Mouse (Mus musculus) mature B cell (primary cell): ENCODE measurements around the gene Gpr21.
"Not testable (repeated sequence)": the region's sequence is repeated elsewhere in the genome, so short reads cannot be mapped to it uniquely, and the experiment has no call there.

Experiments
- in situ Hi-C: fragments of 300-500 bp; cut with MboI; formaldehyde crosslinking; loops from 2 replicates; pipeline ENCODE4 v1.14.3; 2019

Gene Gpr21

DNA sequence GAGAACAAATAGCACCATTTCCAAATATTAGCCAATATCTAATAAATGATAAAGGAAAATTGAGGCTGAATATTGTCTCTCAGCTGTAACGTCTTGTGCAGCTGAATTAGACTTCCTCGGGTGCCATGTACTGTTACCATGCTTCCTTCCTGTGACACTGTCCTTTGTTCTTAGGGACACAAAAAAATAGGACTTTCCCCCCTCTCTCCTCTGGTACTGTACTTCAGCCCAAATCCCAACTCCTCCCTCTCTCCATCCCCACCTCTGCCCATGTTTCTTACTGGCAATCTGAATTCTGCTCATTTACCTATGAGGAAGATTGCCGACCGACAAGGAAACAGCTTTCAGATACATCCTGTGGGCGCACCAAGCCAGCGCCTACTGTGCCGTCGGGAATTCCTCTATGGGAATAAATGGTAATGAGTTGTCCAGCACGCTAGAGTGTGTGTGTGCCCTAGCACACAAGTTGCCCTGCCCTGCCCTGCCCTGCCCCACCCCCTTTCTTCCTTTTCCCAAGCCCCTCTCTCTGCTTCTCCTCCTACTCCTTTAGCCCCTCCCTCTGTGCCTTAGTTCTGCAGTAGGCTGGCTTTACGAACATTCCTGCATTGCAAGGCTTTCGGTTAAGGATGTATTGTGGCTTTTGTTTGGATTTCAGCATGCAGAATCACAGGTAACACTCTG, at the start of gene Gpr21:
Gene Gpr21, plus strand, starts transcription at position 303 of the 681 bp plus-strand sequence.
- in situ Hi-C loops, result no loop called here

DNA sequence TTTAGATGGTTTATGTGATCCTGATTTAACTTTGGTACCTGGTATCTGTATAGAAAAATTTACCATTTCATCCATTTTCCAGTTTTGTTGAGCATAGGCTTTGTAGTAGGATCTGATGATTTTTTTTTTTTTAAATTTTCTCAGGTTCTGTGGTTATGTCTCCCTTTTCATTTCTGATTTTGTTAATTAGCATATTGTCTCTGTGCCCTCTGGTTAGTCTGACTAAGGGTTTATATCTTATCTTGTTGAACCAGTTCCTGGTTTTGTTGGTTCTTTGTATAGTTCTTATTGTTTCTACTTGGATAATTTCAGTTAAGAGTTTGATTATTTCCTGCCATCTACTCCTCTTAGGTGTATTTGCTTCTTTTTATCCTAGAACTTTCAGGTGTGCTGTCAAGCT, 36.6 kb upstream of the Gpr21 start:
- in situ Hi-C loops, result loop anchor here (25.0 kb wide), 1 partner anchor 92 kb away; no protein-coding TSS in a partner anchor

DNA sequence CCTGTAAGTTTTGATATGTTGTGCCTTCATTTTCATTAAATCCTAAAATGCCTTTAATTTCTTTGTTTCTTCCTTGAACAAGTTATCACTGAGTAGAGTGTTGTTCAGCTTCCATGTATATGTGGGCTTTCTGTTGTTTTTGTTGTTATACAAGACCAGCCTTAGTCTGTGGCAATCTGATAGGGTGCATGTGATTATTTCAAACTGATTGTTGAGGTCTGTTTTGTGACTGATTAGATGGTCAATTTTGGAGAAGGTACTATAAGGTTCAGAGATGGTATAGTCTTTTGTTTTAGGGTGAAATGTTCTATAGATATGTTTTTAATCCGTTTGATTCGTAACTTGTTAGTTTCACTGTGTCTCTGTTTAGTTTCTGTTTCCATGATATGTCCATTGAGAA, 36.1 kb upstream of the Gpr21 start:
- in situ Hi-C loops, result loop anchor here (25.0 kb wide), 1 partner anchor 93 kb away; no protein-coding TSS in a partner anchor

DNA sequence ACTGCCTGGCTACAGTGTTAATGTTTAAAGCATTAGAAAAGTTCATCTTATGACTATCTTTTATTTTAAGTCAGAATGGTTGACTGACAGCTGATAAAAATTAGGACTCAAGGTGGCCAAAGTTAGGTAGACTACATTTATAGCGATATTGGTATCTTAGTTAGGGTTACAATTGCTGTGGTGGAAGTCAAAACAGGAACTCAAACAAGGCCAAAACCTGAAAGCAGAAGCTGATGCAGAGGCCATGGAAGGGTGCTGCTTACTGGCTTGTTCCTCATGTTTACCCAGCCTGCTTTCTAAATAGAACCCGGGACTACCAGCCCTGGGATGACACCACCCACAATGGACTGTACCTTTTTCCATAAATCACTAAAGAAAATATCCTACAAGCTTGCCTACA, 32.0 kb upstream of the Gpr21 start:
- in situ Hi-C loops, result loop anchor here (25.0 kb wide), 1 partner anchor 97 kb away; no protein-coding TSS in a partner anchor

DNA sequence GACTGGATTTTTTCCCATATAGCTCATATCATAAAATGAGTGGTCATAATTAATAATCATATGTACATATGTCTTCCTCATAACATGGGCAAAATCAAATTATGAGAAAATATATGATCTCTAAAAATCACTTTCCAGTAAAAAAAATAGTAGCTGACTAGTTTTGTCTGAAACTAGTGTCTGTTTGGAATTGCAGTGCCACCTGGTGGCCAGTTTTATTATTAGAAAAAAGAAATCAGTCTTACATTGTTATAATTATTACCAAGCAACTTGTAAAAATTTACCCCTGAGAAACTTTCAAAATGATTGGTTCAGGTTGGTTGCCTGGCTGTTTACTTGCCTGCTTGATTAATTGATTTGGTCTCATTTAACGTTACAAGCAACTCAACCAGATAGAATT, 30.8 kb upstream of the Gpr21 start:
- in situ Hi-C loops, result loop anchor here (25.0 kb wide), 1 partner anchor 98 kb away; no protein-coding TSS in a partner anchor

DNA sequence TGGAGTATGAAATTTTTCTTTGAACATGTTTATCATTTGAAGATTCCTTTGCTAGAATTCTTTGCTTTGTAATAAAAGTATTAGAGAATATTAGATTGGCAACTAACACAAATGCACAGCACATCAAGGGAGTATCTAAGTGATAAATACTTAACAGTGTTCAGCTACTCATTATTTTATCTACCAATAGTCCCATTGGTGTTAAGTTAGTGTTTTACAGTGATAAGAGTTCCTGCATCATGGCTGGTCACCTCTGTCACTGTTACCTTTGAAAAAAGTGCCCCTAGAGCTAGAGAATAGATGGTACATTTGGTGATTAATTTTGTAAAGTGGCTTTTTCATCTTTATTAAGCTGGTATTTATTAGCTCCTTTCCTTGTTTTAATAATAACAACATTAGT, 29.7 kb upstream of the Gpr21 start:
- in situ Hi-C loops, result loop anchor here (25.0 kb wide), 1 partner anchor 99 kb away; no protein-coding TSS in a partner anchor

DNA sequence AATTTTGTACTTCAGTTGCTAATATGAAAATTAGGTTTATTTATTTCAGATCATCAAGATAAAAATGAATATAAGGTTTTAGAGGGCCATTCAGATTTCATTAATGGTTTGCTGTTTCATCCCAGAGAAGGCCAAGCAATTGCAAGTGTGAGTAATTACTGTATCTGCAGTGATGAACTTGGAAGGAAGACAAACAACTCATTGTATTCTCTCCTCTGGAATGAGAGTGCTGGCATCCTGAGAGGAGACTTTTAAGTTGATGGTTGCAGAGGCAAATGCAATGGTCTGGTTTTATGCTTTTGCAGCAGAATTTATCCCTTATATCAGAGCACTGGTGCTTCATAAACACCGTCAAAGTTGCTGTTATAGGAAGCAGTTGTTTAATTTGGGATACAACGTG, 27.2 kb upstream of the Gpr21 start:
- in situ Hi-C loops, result loop anchor here (25.0 kb wide), 1 partner anchor 102 kb away; no protein-coding TSS in a partner anchor

DNA sequence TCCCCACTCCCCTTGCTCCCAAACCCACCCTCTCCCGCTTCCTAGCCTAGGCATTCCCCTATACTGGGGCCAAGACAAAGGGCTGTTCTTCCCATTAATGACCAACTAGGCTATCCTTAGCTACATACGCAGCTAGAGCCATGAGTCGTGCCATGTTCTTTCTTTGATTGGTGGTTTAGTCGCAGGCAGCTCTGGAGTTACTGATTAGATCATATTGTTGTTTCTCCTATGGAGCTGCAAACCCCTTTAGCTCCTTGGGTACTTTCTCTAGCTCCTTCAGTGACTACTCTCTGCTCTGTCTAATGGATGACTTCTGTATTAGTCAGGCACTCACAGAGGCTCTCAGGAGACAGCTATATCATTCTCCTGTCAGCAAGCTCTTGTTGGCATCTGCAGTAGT, 18.8 kb upstream of the Gpr21 start:
- in situ Hi-C loops, result loop anchor here (25.0 kb wide), 1 partner anchor 110 kb away; no protein-coding TSS in a partner anchor

DNA sequence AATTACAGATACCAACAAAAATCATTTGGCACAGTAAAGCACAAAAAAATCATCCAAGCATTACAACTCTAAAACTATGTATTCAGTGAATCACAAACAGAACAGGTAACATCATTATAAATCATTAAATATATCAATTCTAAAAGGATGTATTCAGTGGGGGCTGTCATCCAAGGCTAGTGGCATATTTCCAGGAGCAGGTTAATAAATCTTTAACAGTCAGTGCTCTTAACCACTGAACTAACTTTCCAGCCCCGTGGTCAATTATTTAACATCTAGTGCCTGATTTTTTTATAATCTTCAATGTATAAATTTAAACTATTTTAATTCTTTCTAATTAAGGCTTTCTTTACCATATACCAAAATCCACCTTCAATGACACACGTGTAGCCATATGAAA, 10.3 kb upstream of the Gpr21 start:
- in situ Hi-C loops, result not testable (repeated sequence)

DNA sequence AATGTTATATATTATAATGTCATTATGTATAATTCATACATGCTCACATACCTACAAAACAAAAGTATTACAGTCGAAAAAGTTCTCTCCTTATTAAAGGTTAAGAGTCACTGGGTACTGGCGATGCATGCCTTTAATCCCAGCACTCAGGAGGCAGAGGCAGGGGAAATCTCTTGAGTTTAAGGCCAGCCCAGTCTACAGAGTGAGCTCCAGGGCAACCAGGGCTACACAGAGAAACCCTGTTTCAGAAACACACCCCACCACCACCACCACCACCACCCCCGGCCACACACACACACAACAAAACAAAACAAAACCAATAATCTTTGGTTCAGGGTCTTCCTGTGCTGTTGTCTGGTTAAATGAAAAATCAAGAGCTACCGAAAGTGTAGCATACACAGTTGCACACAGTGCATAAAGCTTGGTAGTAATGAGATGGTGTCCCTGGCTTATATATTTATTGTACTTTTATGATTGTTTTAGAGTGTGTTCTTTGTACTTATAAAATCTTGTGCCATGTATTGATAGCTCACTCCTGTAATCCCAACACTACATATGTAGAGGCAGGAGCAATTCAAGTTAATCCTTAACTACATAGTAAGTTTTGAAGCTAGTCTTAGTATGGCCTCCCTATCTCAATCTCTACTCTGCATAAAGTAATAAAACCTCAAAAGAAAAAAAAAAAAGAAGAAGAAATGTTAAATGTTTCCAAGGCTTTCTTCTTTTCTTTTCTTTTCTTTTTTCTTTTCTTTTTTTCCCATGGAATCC, 4.8 kb upstream of the Gpr21 start:
- in situ Hi-C loops, result no loop called here

DNA sequence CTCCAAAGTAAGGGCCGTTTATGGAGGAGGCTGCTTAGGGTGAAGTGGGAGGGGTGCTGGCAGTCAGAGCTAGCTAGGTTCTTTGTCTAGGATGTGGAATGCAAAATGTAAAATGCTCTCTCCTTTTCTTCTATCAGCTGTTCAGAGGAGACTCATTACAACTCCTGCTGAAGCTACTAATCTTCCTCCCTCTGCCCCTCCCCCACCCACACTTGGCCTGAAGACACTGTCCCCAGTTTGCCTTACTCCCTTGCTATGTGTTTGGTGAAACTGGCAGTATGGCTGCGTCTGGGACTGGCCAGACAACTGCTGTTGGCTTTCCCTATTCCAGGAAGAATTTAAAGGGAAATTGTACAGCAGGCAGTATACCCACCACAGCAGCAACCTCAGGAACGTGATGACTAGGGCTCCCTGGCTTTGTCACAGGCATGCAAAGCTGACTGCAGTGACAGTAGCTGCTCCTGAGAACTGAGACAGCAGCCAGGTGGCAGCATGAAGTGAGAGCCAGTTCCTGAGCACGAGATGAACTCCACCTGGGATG, 860 bp downstream of the Gpr21 start:
- in situ Hi-C loops, result no loop called here

DNA sequence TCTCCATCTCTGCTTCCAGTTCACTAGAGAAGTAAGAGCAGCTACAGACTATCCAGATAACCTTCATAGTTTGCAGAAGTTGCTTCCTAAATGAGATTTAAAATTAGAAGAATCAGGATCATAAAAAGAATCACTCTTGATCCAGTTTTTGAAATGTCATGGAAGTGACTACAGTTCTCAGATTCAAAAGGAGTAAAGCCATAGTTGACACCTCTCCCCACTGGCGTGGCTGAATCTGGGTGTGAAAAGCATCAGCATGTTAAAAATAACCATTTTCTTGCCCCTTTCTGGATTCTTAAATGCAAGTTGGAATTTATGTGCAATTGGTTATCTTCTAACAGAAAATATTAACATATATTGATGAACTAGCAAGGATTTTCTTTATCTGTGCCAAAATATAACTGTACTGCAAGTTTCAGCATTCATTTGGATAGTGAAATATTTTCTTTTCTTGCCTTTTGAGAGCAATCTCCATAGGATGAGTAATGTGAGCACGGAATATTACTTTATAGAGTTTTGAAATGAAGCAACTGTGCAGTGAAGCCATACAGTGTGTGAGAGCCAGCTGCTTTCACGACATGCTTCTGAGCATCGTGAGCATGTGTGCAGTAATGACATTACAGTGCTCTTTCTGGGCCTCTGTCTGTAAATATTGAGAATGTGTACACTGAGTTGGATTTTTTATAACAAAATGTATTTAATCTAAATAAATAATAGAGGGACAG, 2.6 kb downstream of the Gpr21 start:
- in situ Hi-C loops, result no loop called here

DNA sequence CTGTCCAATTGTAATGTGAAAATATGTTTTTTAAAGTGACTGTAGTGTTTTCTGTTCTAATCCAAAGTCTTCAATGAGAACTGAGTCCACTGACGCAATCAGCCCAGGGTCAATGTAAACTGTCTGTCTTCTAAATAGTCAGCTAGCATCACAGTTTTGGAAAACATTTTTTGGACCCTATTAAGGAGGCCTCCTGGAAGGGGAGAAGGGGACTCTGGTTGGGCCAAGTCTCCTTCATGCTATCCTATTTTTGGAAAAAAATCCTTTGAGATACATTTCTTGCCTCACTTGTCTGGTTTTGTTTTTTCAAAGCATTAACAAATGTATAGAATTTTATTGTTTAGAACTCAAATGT, 3.1 kb downstream of the Gpr21 start:
- in situ Hi-C loops, result no loop called here

DNA sequence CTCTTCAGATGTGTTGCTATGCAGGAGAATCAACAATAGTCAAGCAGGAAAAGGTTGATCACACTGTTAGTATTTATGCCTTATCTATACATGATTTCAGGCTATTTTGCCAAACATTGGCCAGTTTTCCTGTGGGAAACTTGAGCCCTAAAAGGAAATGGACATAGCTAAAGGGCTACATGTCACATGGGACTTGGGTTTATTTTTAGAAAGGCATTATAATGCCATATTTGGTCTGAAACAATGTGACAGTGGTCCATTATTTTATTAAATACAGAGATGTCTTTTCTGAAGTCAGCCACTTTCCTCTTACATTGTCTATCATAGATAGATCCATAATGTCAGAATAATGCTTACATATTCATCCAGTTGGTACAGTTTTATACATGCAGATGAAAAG, 11.5 kb downstream of the Gpr21 start:
- in situ Hi-C loops, result no loop called here

DNA sequence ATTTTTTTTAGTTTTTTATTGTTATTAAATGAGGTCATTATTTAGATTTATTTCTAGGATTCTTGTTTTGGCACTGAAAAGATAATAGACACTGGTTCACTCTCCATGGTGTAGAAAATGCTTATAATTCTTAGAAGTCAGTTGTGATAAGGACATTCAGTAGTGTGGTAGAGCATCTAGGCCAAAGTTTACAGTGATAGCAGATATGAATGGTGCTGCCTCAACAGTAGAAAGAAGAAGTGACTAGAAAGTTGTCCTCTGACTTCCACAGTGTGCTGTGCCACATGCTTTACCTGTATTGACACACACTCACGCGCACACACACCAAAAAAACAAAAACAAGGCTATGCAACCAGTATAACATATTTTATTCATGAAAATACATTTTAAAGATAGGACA, 13.3 kb downstream of the Gpr21 start:
- in situ Hi-C loops, result no loop called here

DNA sequence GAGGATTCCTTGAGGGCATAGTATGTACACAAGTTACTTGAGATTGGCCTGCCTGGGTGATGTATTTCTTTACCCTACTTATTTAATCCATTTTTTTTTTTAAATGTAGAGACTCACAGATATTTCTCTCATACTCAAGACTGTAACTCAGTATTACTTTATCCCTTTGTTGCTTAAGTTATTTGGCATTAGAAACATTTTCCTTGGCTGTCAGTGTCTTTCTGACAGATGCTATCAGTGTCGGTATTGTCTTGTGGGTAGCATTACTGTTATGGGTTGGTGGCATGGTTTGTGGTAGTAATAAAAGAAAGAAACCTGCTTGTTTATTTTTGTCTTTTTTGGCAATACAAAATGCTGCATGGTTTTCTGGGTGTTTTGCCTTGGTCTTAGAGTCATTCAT, 14.6 kb downstream of the Gpr21 start:
- in situ Hi-C loops, result no loop called here

DNA sequence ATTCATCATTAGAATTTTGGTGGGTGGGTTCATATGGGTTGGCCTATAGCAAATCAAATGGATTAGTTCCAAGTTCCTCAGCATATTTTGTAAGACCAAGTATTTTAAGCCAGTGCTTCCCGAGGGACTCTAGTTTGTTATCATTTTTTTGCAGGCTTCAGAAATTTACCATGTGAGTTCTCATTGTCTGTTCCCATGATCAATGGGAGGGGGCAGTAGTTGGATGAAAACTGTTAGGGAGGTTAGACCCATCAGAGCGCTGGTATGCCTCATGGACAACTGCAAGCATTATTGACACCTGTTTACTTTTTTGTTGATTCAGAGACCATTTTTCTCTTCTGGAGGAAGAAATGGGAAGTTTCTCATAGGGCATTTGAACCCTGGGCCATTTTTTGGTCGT, 15.5 kb downstream of the Gpr21 start:
- in situ Hi-C loops, result no loop called here

DNA sequence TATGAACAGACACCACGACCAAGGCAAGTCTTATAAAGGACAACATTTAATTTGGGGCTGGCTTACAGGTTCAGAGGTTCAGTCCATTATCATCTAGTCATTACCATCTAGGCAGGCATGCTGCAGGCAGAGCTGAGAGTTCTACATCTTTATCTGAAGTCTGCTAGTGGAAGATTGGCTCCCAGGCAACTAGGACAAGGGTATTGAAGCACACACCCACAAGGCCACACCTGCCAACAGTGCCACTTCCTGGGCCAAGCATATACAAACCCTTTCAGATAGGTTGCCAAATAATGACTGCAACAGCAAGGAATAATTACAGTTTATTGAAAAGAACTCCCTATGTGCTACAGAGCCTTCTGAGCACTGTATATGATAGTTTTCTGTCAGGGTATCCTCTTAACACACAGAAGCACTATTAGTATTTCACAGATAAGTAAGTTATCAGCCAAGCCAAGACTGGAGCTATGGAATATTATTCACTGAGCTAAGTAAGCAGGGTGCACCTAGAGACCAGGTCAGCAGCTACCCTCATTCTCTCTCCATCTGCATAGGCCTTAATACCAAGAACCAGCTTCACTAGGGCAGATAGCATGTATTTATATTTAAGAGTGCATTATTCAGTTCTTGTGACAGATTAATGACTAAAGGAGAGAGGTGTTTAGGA, 33.3 kb downstream of the Gpr21 start:
- in situ Hi-C loops, result no loop called here

DNA sequence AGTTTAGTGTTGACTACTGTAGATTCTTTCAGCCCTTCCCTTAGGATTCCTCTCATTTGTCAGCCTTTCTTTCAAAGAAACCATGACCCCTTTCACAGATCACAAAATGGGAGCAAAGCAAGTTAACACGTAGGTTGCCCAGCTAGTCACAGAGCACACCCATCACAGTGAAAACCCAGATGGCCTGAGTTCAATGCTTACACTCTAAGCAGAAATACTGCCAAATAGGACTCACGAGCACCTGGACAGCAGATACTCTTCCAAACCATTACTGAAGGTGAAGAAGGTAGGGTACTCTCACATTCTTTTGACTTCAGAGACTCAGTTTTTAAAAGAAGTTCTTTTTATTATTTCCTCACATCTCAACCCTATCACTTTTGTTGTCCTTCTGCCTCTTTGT, 40.2 kb downstream of the Gpr21 start:
- in situ Hi-C loops, result no loop called here

DNA sequence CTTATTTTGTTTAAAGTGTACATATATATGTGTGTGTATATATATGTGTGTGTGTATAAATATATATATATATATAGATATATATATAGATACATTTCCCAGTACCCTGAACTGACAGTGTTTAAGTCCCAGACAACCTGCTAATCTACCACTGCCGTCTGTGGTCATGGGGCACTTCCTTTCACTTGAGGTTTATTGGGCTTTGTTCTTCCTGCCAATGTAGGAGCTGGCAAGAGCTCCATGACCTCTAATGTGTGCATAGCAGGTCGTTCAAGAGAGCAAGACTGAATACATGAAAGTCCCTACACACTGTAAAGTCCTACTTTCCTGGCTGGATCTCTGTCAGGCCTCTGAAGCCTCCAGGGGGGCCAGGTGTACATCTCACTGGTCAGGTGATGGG, 49.4 kb downstream of the Gpr21 start:
- in situ Hi-C loops, result no loop called here

DNA sequence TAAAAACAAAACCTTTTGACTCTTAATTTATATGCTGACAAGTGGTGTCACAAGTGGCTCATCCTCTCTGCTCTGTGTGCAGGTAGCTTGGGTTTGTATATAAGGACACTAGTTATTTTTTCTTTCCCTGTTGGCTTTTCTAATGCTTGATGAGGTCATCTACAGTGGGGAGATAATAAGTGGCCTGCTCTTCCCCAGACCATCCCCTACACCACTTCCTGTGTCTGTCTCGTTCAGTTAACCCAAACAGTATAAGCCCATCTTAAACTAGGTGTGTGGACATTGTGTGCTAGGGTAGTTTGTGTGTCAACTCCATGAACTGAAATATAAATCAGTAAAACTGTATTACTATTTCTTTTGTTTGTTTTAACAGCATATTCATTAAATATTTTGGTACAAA, 49.9 kb downstream of the Gpr21 start:
- in situ Hi-C loops, result no loop called here

DNA sequence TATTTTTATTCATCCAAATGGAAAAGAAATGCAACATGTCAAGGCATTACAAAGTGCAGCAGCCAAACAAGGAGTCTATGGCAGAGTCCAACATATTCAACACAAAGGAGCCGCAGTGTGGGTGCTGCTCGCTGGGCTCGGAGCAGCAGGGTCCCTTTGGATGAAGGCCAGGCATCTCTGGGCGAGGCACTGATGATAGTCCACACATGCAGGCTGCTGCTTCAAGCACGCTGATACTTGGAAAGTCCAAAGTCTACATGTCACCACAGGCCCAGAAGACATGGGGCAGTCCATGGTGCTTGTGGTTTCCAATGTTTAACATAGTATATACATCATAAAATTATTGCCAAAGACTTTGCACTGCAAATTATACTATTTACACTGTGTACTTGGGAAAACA, 53.8 kb downstream of the Gpr21 start:
- in situ Hi-C loops, result no loop called here
